Mouse (Mus musculus) spleen, adult 12 weeks (tissue): ENCODE measurements around the gene Zic4.

Source experiments
- DNase-seq: peaks from one replicate; pipeline ENCODE4 v3.0.0; 2022; ENCODE audit warnings: low spot score

Zic4 gene

GRCm38 (mm10) chr9:91380458-91380914 is 18.3 kb downstream of the Zic4 start:
- no peak for DNase-seq

GRCm38 (mm10) chr9:91381284-91382110 is 19.3 kb downstream of the Zic4 start:
- DNase-seq: no peak

- no peak for DNase-seq
Observed at GRCm38 (mm10) chr9:91382111-91382379, 19.8 kb downstream of the Zic4 start.

- no peak for DNase-seq
Observed at GRCm38 (mm10) chr9:91382471-91383255, 20.4 kb downstream of the Zic4 start.

DNA sequence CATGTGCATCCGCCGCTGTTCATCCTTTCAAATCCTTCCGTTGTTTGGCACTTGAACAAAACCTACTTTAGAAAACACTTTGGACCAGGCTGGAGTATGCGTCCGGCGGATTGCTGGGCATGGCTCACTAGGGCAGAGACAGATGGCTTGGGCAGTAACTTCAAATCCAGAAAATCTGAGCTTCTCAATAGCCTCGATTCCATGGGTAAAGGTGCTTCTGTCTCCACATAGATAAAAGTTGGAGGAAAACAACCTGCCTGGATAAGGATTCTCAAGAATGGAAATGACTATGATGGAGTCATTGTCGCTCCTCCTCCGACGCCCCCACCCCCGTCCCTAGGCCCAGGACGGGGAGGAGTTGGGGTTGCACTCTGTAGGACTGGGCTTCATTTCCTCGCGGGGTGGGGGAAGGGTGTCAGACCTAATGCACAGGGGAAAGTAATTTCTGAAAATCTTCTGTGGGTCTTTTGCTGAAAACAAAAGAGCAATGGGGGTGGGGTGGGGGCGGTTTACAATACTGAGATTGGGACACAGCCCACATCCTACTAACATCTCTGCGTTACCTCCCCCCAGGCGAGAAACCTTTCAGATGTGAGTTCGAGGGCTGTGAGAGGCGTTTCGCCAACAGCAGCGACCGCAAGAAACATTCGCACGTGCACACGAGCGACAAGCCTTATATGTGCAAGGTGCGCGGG is 21.4 kb downstream of the Zic4 start:
- DNase-seq: no peak

DNA sequence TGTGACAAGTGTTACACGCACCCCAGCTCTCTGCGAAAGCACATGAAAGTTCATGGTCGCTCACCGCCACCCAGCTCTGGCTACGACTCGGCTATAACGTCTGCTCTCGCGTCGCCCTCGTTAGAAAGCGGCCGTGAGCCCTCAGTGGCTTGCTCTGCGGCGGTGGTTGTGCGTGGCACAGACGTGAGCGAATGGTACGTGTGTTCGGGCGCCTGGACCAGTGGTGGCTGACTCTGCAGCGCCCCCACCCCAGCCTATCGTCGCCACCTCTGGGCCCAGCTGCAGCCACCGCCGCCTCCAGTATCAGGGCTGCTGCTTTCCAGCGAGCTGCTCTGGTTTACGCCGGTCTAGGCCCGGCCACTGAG is 21.9 kb downstream of the Zic4 start:
- DNase-seq: no peak

GRCm38 (mm10) chr9:91384693-91385560 is 22.7 kb downstream of the Zic4 start:
- DNase-seq: no peak

DNA sequence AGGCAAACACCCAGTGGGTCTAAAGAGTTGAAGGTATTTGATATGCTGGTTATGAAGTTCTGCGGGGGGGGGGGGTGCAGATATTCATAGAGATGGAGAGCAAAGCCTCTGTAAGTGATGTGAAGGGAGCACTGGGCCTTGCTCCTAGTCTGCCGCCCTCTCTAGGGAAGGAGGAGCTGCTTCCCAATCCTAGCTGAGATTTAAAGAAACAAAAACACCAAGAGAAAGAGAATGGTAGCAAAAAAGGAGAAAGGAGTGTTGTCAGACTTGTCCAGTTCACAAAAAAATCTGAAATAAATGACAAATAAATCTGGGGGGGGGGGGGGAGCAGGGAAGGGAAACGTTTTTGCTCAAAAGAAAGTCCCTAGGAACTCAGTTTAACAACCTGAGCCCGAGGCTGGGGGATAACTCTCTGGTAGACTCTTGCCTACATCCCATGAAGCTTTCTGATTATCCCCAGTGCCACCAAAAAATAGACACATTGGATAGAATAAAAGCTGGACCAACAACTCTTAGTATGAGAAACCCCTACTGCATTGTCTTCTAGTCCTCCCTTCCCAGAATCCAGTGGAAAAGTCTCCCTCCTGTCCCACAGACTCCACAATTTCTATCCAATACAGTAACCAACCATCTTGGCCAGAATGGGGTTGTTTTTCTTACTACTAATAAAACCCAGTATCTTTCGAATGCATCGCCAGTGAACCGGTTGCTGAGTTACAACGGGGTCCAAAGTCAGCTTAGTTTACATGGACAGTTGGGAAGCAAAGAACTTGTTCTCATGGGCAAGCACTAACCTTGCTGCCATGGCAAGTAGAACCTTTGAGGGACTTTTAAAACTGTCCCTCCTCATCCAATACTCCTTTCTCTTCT is 23.6 kb downstream of the Zic4 start:
- DNase-seq: no peak

DNA sequence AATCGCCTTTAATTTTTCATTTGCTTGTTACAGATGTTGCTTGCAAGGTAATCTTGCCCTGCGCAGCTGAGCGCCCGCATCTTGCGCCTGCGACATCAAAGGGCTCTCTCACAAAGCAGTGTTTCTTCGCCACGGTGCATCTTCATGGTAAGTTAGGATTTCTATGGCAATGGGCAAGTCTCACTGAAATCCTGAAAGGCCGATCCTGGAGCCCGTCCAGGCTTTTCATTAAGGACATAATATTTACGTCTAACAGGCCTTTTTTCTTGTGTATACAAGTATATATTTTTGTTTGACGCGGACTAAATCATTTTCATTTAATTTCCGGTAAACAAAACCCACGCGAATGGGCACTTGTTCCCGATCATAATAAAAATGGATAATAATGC is 24.3 kb downstream of the Zic4 start:
- no peak for DNase-seq

DNA sequence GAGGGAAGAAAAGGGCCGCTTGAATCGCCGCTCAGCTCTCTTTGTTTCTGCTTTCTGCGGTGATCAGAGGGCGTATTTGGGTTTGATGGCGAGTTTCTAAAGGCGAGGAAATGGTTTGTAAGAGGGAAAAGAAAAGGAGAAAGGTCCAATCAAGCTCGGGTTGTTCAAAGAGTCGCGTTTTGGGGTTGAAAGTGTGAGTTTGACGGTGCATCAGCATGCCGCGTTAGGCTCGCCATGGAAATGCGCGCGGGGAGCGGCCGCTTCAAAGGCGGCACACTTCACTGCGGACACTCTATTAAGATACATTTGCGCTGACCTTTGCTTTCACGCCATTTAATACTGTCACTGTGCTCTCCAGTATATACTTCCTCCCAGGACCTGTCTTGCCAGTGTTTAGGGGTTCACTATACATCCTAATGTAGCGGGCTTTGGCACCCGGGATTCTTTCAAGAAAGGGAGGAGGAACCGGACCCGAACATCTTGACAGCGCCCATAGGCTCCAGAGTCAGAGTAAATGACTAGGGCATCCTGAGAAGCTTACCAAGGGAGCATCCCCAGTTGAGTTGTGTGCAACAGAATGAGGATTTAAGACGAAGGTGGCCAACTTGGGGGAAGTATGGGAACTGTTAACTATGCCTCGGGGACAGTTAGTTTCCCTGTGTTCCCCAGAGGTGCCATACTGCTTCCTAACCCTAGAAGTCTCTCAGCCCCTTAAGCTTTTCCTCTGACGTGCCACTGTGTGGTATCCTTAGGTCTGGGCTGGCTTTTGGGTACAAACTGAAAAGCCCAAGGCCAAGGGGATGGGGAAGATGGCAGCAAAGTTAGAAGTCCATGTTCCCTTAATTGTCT is 24.9 kb downstream of the Zic4 start:
- no peak for DNase-seq

- DNase-seq: no peak
Observed at GRCm38 (mm10) chr9:91387740-91388080, 25.5 kb downstream of the Zic4 start.

DNA sequence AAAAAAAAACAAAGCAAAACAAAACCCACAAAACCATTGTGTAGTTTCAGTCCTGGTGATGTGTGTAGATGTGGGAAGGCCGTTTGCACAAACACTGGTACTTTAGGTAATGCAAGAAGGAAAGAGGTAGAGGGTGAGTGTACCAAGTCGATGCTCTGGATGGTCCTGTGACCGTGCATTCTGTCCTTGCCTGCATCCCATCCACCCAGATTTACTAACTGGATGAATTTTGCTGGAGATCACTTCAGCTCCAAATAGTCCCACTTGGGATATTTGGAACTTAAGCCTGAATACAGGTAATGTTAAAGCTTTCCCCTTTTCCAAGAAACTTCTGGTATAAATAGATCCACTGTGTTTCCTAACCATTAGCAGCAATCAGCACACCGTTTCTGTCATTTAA is 26.0 kb downstream of the Zic4 start:
- DNase-seq: no peak

DNA sequence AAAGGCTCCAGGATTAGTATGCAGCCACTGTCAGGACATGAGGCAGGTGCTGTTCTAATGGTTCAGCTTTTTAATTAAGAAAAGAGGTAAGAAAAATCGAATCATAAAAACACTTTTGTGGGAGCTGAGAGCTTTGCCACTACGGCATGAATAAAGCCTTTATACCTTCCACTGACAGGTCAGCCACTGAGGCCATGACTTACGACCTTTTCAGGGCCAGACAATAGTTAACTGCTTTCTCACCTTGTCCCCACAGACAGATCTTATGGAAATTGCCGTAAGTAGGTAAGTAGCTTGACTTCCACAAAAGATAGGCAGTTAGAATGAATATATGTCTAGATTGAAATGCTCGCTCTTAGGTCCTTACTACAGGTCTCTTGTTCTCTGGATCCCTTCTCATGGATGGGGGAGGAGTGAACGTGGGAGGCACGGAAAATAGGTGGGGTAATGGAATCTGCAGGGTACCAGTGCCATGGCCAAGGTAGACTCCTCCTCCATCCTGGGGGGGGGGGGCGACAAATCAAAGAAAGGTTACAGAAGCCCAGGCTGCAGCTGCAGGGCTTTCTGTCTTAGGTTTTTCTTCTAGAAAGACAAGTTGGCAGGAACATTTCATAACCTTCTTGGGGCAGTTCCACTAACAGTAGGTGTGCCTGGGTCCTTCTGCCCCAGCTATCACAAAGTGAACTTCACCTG is 31.3 kb downstream of the Zic4 start:
- no peak for DNase-seq

DNA sequence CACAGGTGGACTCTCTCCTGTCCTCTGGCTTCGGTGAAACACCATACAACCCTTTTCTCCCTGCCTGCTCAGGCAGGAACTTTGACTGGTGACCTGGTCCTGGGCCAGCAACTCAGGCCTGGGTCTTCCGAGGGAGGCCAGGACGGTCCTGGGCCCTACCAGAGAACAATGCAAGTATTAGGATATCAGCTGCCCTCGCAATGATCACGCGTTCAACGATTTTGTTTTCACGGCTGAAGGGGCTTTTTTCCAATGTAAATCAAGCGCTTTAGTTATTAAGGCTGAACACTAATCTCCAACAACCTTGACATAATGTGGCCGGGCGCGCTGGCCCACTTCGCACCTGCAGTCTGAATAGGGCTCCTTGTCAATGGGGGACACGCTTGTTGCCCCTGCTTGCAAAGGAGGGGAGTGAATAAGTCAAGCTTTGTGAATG is 32.0 kb downstream of the Zic4 start:
- no peak for DNase-seq

GRCm38 (mm10) chr9:91395066-91395772 is 33.0 kb downstream of the Zic4 start:
- DNase-seq: no peak

GRCm38 (mm10) chr9:91399976-91400375 is 37.8 kb downstream of the Zic4 start:
- DNase-seq: no peak

DNA sequence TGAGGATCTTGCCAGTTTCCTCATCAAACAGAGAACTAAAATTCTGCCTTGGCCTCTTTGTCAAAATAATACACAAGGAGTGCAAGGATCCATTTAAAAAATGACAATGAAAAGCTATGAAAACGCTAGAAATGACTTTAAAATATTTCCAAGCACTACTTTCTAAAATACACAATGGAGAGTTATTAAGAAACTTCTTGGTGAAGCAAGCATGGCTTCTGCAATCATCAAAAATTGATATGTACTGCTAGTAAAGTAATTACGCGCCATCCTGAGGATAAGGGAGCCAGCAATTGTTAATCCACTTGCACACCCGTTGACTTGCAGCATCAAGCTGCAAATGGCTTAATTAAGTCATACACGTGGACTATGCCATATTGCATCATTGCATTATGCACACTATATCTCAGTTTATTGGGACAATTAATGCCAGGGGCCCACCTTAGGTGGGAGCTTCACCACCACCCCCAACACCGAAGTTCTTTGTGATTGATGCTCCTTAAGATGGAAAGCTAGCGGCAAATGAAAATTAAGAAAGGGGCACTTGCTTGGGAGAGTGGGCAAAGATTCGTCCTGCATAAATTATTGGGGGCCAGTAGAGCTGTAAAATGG is 38.4 kb downstream of the Zic4 start:
- no peak for DNase-seq

DNA sequence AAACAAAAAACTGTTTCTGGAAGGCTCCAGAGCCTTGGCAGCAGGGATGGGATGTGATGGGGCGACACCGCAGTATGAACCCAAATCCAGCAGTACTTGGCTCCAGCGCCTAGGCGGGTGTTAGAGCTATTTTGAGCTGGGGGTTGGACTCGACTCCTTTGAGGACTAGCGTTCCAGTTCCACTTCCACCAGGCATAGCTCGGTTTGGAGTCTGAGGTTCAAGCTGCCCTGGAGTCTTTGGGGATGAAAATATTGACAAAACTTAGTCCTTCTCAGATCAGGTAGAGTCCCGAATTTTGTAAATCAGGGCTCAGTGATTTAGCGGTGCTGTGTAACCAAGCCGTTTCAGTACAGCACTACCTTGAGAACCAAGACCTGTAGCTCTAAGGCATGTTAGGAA is 39.3 kb downstream of the Zic4 start:
- DNase-seq: no peak

DNA sequence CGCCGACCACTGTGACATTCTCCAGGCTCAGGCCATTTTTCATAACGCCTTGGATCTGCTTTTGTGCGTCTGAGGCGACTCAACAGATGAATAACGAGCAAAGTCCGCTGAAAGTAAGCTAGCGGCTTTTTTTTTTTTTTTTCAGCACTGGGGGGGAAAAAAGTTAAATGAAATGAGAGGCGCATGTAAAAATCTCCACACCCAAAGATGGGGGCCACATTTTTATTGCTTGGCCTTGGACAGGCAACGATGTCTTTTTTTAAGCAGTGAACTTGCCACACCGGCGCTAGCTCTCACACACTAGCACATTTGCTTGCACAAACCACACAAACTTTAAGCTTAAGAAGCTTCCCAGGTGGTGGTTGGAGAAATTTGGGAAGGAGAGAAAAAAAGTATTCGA is 42.0 kb downstream of the Zic4 start:
- DNase-seq: no peak
